Comparison of ENCODE assay signal across 16 mouse cellular contexts in genomic region chr2:92241317-92241716, GRCm38 (mm10).
"Had no signal": no experiment of that assay in that cellular context is flagged by ENCODE, and none has a peak within 500 bp of the region (broad histone marks: within the 10 kb centered on the region; RNA-seq: fewer than 3 reads in every experiment).

No protein-coding gene starts in this region.

- H3K9ac ChIP-seq: liver, embryonic 13.5 days; midbrain, embryonic 13.5 days; neural tube, embryonic 13.5 days had no signal

- H3K4me2 ChIP-seq: liver, embryonic 13.5 days; midbrain, embryonic 13.5 days; neural tube, embryonic 13.5 days had no signal

- DNase-seq: kidney, adult 18-20 months; kidney, postnatal 25 days; layer of hippocampus, adult 9-11 months; liver, embryonic 13.5 days; lung, adult 2 months; lung, postnatal 36 days; retina, postnatal 1 day; thymus, adult 18-20 months; thymus, postnatal 36 days had no signal

- H3K27me3 ChIP-seq: liver, embryonic 13.5 days; megakaryocyte, embryonic 14.5 days; midbrain, embryonic 13.5 days; neural tube, embryonic 13.5 days had no signal

- H3K4me1 ChIP-seq: liver, embryonic 13.5 days; midbrain, embryonic 10.5 days; midbrain, embryonic 13.5 days; neural tube, embryonic 13.5 days had no signal

- H3K27ac ChIP-seq: kidney, postnatal 0 days; layer of hippocampus, adult 2 months; liver, embryonic 13.5 days; midbrain, embryonic 10.5 days; midbrain, embryonic 13.5 days; neural tube, embryonic 13.5 days had no signal

- H3K4me3 ChIP-seq: layer of hippocampus, adult 2 months; liver, embryonic 13.5 days; megakaryocyte, embryonic 14.5 days; midbrain, embryonic 10.5 days; midbrain, embryonic 13.5 days; myocyte; neural tube, embryonic 13.5 days had no signal

- H3K9me3 ChIP-seq: liver, embryonic 13.5 days; megakaryocyte, embryonic 14.5 days; midbrain, embryonic 10.5 days; midbrain, embryonic 13.5 days; neural tube, embryonic 13.5 days had no signal
